ENCODE assay signal across 8 mouse cellular contexts in the genomic region with DNA sequence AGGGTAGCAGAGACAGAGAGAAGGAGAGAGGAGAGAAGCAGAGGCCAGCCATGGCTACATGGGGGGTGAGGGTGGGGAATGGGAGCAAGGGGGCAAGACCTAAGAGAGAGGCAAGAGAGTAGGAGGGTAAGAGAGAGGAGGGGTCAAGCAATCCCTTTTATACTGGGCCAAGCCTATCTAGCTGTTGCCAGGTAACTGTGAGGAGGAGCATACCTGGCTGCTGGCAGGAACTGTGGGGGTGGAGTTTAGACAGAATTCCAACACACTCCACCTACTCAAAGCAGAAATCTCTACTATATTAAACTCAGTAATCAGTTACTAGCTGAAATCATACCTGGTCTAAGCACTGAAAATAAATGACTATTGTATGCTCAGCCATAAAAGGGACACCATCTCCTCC. TPM values are rescaled to one million over a fixed set of nuclear protein-coding genes. Genes with fewer than 3 reads are reported as not detected.
DNase-seq lines count a peak whose midpoint lies in the region; ATAC-seq and TF ChIP-seq lines count a peak whose summit lies in the region.

No protein-coding gene starts in this region.

- peaks cover 43% of the 10 kb centered on the region for H3K4me1 ChIP-seq in E14TG2a.4 (replicated peaks; ENCODE audit: low read depth, low read length)

- ATAC-seq in cerebellum, adult (ENCODE audit: insufficient number of reproducible peaks, low FRiP score, low TSS enrichment): no peak
- ATAC-seq in megakaryocyte progenitor cell, adult 5-6 weeks (replicated peaks; ENCODE audit: poor library complexity): no peak

- peak overlapping the region; percentile 94 for H3K4me3 ChIP-seq in E14TG2a.4 (replicated peaks; ENCODE audit: low read length)

- peak; percentile 19 for DNase-seq in cerebellum, adult 9-11 months
- peak; percentile 65 for DNase-seq in kidney, adult 9 months
- DNase-seq in lung, adult 18-20 months: peak; percentile 33 to 52
- no peak for DNase-seq in ovary, postnatal 14 days (ENCODE audit: low spot score)
- DNase-seq in spleen, postnatal 4 days (ENCODE audit: low spot score in 2 of 2): no peak

- no peaks in the 10 kb centered on the region for H3K9me3 ChIP-seq in E14TG2a.4 (ENCODE audit: low read length)

- H3K36me3 ChIP-seq in E14TG2a.4 (ENCODE audit: insufficient read depth, low read length): no peaks in the 10 kb centered on the region

- no peaks in the 10 kb centered on the region for H3K27me3 ChIP-seq in E14TG2a.4 (ENCODE audit: insufficient read depth, low read length)

- TF ChIP-seq CTCF in E14TG2a.4 (conservative IDR thresholded peaks at IDR 0.05; ENCODE audit: low read length): no peak

RNA-seq across cellular contexts. Expression of gene Atg5, which starts 1.6 kb away (rescaled TPM):
- total RNA-seq in megakaryocyte progenitor cell, adult 5-6 weeks (2015): 33.0 and 37.4 TPM in 2 replicates
- 27.9 and 35.0 TPM in 2 replicates for total RNA-seq in megakaryocyte progenitor cell, adult 5-6 weeks (2017)

Comparison
In these comparisons a context has a peak if more than half of its experiments do, and no peak if none do; other contexts are left out.
1. DNase-seq: peak in cerebellum, adult 9-11 months (single experiment), kidney, adult 9 months (single experiment) and lung, adult 18-20 months (2 of 2); none in ovary, postnatal 14 days (single experiment) and spleen, postnatal 4 days (0 of 2).